Mouse (Mus musculus) macrophage (primary cell): ENCODE measurements around the gene Pitpnm3. TPM values are rescaled to one million over a fixed set of nuclear protein-coding genes. Genes with fewer than 3 reads are reported as not detected.

Experiments
- H3K27ac ChIP-seq: fragments of 350-480 bp; formaldehyde crosslinking; 2 replicates; pipeline ENCODE4 v1.9.0; 2021
- H3K36me3 ChIP-seq: fragments of 350-480 bp; formaldehyde crosslinking; 2 replicates; pipeline ENCODE4 v1.9.0; 2021; ENCODE audit errors: inconsistent target
- H3K4me3 ChIP-seq: fragments of 350-480 bp; formaldehyde crosslinking; 2 replicates; pipeline ENCODE4 v1.9.0; 2021; ENCODE audit errors: inconsistent target
- H3K79me2 ChIP-seq: fragments of 350-480 bp; formaldehyde crosslinking; 2 replicates; pipeline ENCODE4 v1.9.0; 2021; ENCODE audit errors: inconsistent target
- WGBS: methylation state at CpG from one replicate; pipeline ENCODE4 v1.1.7; 2026; ENCODE audit warnings: inconsistent platforms; ENCODE audit not compliant: missing documents; 5-methylcytosine and 5-hydroxymethylcytosine counted together
- polyA plus RNA-seq: library from polyadenylated mRNA; stranded (reverse); fragments of 250-400 nt; gene quantifications from 3 replicates; pipeline ENCODE4 v1.2.4, GENCODE M21; 2018; ENCODE audit warnings: inconsistent platforms

The Pitpnm3 gene
- polyA plus RNA-seq, 1 experiment from 2014 or later = not detected

- 76% methylated on average over 7 of the region's 7 CpGs for WGBS
- H3K36me3 ChIP-seq = no peaks in the 10 kb centered on the region
- H3K79me2 ChIP-seq = no peaks in the 10 kb centered on the region
- H3K4me3 ChIP-seq = no peak overlapping the region
- no peak overlapping the region for H3K27ac ChIP-seq
Observed at GRCm38 (mm10) chr11:72094442-72094841, 41.1 kb downstream of the Pitpnm3 start.

GRCm38 (mm10) chr11:72092390-72092789 is 43.2 kb downstream of the Pitpnm3 start:
- Histone ChIP-seq H3K36me3 (no peaks in the 10 kb centered on the region), H3K4me3 (no peak overlapping the region), H3K79me2 (no peaks in the 10 kb centered on the region), H3K27ac (no peak overlapping the region)
- WGBS = 76% methylated on average over 8 of the region's 8 CpGs

GRCm38 (mm10) chr11:72086251-72087046 is 49.1 kb downstream of the Pitpnm3 start:
- 45% methylated on average over 11 of the region's 11 CpGs for WGBS
- H3K27ac ChIP-seq = no peak overlapping the region
- no peaks in the 10 kb centered on the region for H3K36me3 ChIP-seq
- no peak overlapping the region for H3K4me3 ChIP-seq
- H3K79me2 ChIP-seq = no peaks in the 10 kb centered on the region

GRCm38 (mm10) chr11:72084337-72084736 is 51.2 kb downstream of the Pitpnm3 start:
- Histone ChIP-seq H3K36me3 (no peaks in the 10 kb centered on the region), H3K27ac (no peak overlapping the region), H3K4me3 (no peak overlapping the region), H3K79me2 (no peaks in the 10 kb centered on the region)
- WGBS = 92% methylated on average over 15 of the region's 15 CpGs

GRCm38 (mm10) chr11:72082601-72083000 is 53.0 kb downstream of the Pitpnm3 start:
- 85% methylated on average over 4 of the region's 4 CpGs for WGBS
- H3K27ac ChIP-seq = no peak overlapping the region
- H3K79me2 ChIP-seq = no peaks in the 10 kb centered on the region
- no peaks in the 10 kb centered on the region for H3K36me3 ChIP-seq
- no peak overlapping the region for H3K4me3 ChIP-seq

GRCm38 (mm10) chr11:72080461-72080860 is 55.1 kb downstream of the Pitpnm3 start:
- WGBS = 96% methylated on average over 6 of the region's 6 CpGs
- no peaks in the 10 kb centered on the region for H3K79me2 ChIP-seq
- H3K4me3 ChIP-seq = no peak overlapping the region
- no peaks in the 10 kb centered on the region for H3K36me3 ChIP-seq
- H3K27ac ChIP-seq = no peak overlapping the region

GRCm38 (mm10) chr11:72078647-72079046 is 56.9 kb downstream of the Pitpnm3 start:
- Histone ChIP-seq H3K36me3 (no peaks in the 10 kb centered on the region), H3K27ac (no peak overlapping the region), H3K4me3 (no peak overlapping the region), H3K79me2 (no peaks in the 10 kb centered on the region)
- whole genome bisulfite sequencing = 69% methylated on average over 4 of the region's 4 CpGs

- Histone ChIP-seq H3K36me3 (no peaks in the 10 kb centered on the region), H3K27ac (no peak overlapping the region), H3K4me3 (no peak overlapping the region), H3K79me2 (no peaks in the 10 kb centered on the region)
- WGBS = 72% methylated on average over 3 of the region's 3 CpGs
Observed at GRCm38 (mm10) chr11:72078056-72078455, 57.5 kb downstream of the Pitpnm3 start.

- no peak overlapping the region for H3K27ac ChIP-seq
- WGBS = 90% methylated on average over 13 of the region's 13 CpGs
- H3K79me2 ChIP-seq = no peaks in the 10 kb centered on the region
- no peaks in the 10 kb centered on the region for H3K36me3 ChIP-seq
- no peak overlapping the region for H3K4me3 ChIP-seq
Observed at GRCm38 (mm10) chr11:72074230-72074629, 61.3 kb downstream of the Pitpnm3 start.

- WGBS = 77% methylated on average over 6 of the region's 6 CpGs
- no peak overlapping the region for H3K4me3 ChIP-seq
- H3K79me2 ChIP-seq = no peaks in the 10 kb centered on the region
- H3K36me3 ChIP-seq = no peaks in the 10 kb centered on the region
- H3K27ac ChIP-seq = no peak overlapping the region
Observed at GRCm38 (mm10) chr11:72072331-72072905, 63.2 kb downstream of the Pitpnm3 start.

- 100% methylated on average over 9 of the region's 9 CpGs for WGBS
- Histone ChIP-seq H3K4me3 (no peak overlapping the region), H3K79me2 (no peaks in the 10 kb centered on the region), H3K36me3 (no peaks in the 10 kb centered on the region), H3K27ac (no peak overlapping the region)
Observed at GRCm38 (mm10) chr11:72070733-72071132, 64.8 kb downstream of the Pitpnm3 start.

- H3K4me3 ChIP-seq = no peak overlapping the region
- WGBS = 89% methylated on average over 7 of the region's 7 CpGs
- H3K27ac ChIP-seq = no peak overlapping the region
- H3K36me3 ChIP-seq = no peaks in the 10 kb centered on the region
- no peaks in the 10 kb centered on the region for H3K79me2 ChIP-seq
Observed at GRCm38 (mm10) chr11:72068026-72068425, 67.6 kb downstream of the Pitpnm3 start.

- WGBS = 91% methylated on average over 5 of the region's 5 CpGs
- H3K4me3 ChIP-seq = no peak overlapping the region
- no peaks in the 10 kb centered on the region for H3K36me3 ChIP-seq
Observed at GRCm38 (mm10) chr11:72067326-72067725, 68.3 kb downstream of the Pitpnm3 start.

GRCm38 (mm10) chr11:72066330-72066729 is 69.2 kb downstream of the Pitpnm3 start:
- no peak overlapping the region for H3K27ac ChIP-seq
- no peak overlapping the region for H3K4me3 ChIP-seq
- no peaks in the 10 kb centered on the region for H3K79me2 ChIP-seq
- H3K36me3 ChIP-seq = no peaks in the 10 kb centered on the region
- WGBS = 40% methylated on average over 6 of the region's 6 CpGs

More at GRCm38 (mm10) chr11:72067326-72067725, 68.3 kb downstream of the Pitpnm3 start:
- Histone ChIP-seq H3K79me2 (no peaks in the 10 kb centered on the region), H3K27ac (no peak overlapping the region)

GRCm38 (mm10) chr11:72065103-72065502 is 70.5 kb downstream of the Pitpnm3 start:
- no peak overlapping the region for H3K27ac ChIP-seq
- H3K36me3 ChIP-seq = no peaks in the 10 kb centered on the region
- no peak overlapping the region for H3K4me3 ChIP-seq
- WGBS = 78% methylated on average over 8 of the region's 8 CpGs
- H3K79me2 ChIP-seq = no peaks in the 10 kb centered on the region
